Mouse (Mus musculus) liver, embryonic 16.5 days (tissue): ENCODE data around the gene Map3k4. TPM values are rescaled to one million over a fixed set of nuclear protein-coding genes. Genes with fewer than 3 reads are reported as not detected.
"Not testable (repeated sequence)": the region's sequence is repeated elsewhere in the genome, so short reads cannot be mapped to it uniquely, and the experiment has no call there.

Source experiments
- ATAC-seq: fragments of 200-750 bp; cut with Nextera tagmentation; 2 replicates; pipeline ENCODE4 v1.8.0; 2017; ENCODE audit warnings: low read depth, mild to moderate bottlenecking, moderate number of reproducible peaks, moderate library complexity
- H3K27ac ChIP-seq: fragments of 300-500 bp; sonication (generic); 2 replicates; pipeline ENCODE4 v1.5.1; 2014; ENCODE audit warnings: mild to moderate bottlenecking, low read length
- H3K27me3 ChIP-seq: fragments of 300-500 bp; sonication (generic); 2 replicates; pipeline ENCODE4 v1.6.1; 2014; ENCODE audit warnings: low read depth, low read length, mixed read lengths; ENCODE audit not compliant: control insufficient read depth, insufficient read depth
- H3K36me3 ChIP-seq: fragments of 300-500 bp; sonication (generic); 2 replicates; pipeline ENCODE4 v1.6.1; 2014; ENCODE audit warnings: mild to moderate bottlenecking; ENCODE audit not compliant: control insufficient read depth, insufficient read depth
- H3K4me1 ChIP-seq: fragments of 300-500 bp; sonication (generic); 2 replicates; pipeline ENCODE4 v1.6.1; 2014; ENCODE audit warnings: low read depth, low read length, mixed read lengths; ENCODE audit not compliant: control insufficient read depth
- H3K4me2 ChIP-seq: fragments of 300-500 bp; sonication (generic); 2 replicates; pipeline ENCODE4 v1.6.1; 2014; ENCODE audit warnings: low read depth, low read length, mixed read lengths
- H3K4me3 ChIP-seq: fragments of 300-500 bp; sonication (generic); 2 replicates; pipeline ENCODE4 v1.5.1; 2014; ENCODE audit warnings: low read depth, mild to moderate bottlenecking, low read length
- H3K9ac ChIP-seq: fragments of 300-500 bp; sonication (generic); 2 replicates; pipeline ENCODE4 v1.6.1; 2014; ENCODE audit warnings: low read depth, low read length
- H3K9me3 ChIP-seq: fragments of 300-500 bp; sonication (generic); replicated peaks from 2 replicates; pipeline ENCODE4 v1.6.1; 2016; ENCODE audit warnings: low read length; ENCODE audit not compliant: control insufficient read depth
- WGBS: fragments of 180-500 bp; shearing (Covaris S2); extraction: QIAGEN DNeasy Blood & Tissue Kit; methylation state at CpG from one replicate; pipeline ENCODE4 v1.1.7; 2014; ENCODE audit not compliant: insufficient replicate concordance; 5-methylcytosine and 5-hydroxymethylcytosine counted together
- polyA plus RNA-seq: library from polyadenylated mRNA; unstranded; fragments of >200 nt; fragmentation: Nextera tagmentation; extraction: Ambion mirVana; gene quantifications from 2 replicates; pipeline ENCODE4 v1.2.1, GENCODE M21; 2015

Map3k4 gene
- polyA plus RNA-seq, 1 experiment from 2014 or later = 9.5 TPM

GRCm38 (mm10) chr17:12297292-12297691, 21.3 kb downstream of the Map3k4 start:
- H3K4me3 ChIP-seq = no peak overlapping the region
- 51% methylated on average over 7 of the region's 7 CpGs for WGBS
- no peaks in the 10 kb centered on the region for H3K27me3 ChIP-seq
- H3K4me2 ChIP-seq = no peak overlapping the region
- ATAC-seq = peak; percentile 69
- H3K4me1 ChIP-seq = peaks cover 10% of the 10 kb centered on the region
- H3K27ac ChIP-seq = no peak overlapping the region
- H3K36me3 ChIP-seq = no peaks in the 10 kb centered on the region
- H3K9ac ChIP-seq = no peak overlapping the region
- no peaks in the 10 kb centered on the region for H3K9me3 ChIP-seq

GRCm38 (mm10) chr17:12295926-12296325, 22.7 kb downstream of the Map3k4 start:
- peaks cover 10% of the 10 kb centered on the region for H3K4me1 ChIP-seq
- not testable (repeated sequence) for H3K27ac ChIP-seq, H3K9me3 ChIP-seq, H3K4me3 ChIP-seq, H3K36me3 ChIP-seq, H3K4me2 ChIP-seq, ATAC-seq, H3K27me3 ChIP-seq, H3K9ac ChIP-seq
- 69% methylated on average over 5 of the region's 5 CpGs for WGBS

GRCm38 (mm10) chr17:12294424-12294823, 24.2 kb downstream of the Map3k4 start:
- Histone ChIP-seq H3K4me2 (no peak overlapping the region), H3K9ac (no peak overlapping the region), H3K27ac (no peak overlapping the region), H3K27me3 (no peaks in the 10 kb centered on the region), H3K4me1 (peaks cover 10% of the 10 kb centered on the region), H3K36me3 (no peaks in the 10 kb centered on the region), H3K9me3 (no peaks in the 10 kb centered on the region), H3K4me3 (no peak overlapping the region)
- no peak for ATAC-seq
- WGBS = 75% methylated on average over 7 of the region's 7 CpGs

GRCm38 (mm10) chr17:12293571-12293970, 25.0 kb downstream of the Map3k4 start:
- H3K9ac ChIP-seq = no peak overlapping the region
- H3K36me3 ChIP-seq = no peaks in the 10 kb centered on the region
- no peaks in the 10 kb centered on the region for H3K9me3 ChIP-seq
- H3K4me3 ChIP-seq = no peak overlapping the region
- H3K4me2 ChIP-seq = no peak overlapping the region
- no peak for ATAC-seq
- no peak overlapping the region for H3K27ac ChIP-seq
- peaks cover 10% of the 10 kb centered on the region for H3K4me1 ChIP-seq
- no peaks in the 10 kb centered on the region for H3K27me3 ChIP-seq
- 76% methylated on average over 6 of the region's 6 CpGs for WGBS

DNA sequence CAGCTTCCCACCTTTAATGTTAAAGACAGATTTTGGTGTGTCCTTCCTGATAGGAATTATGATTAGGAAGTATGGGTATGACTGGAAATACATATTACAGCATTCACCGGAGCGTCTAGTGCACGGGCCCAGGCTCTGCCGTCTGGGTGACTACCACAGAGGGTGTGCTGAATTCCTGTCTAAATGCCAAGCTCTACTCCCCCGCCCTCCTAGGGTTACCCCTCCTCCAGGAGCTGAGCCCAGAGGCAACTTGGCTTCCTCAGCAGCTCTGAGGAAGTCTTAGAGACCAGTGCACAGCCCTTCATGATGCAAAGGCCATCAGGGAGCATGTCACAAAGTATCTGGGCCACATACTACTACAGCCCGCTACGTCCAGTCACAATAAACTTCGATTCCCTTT, 25.7 kb downstream of the Map3k4 start:
- Histone ChIP-seq H3K4me1 (peaks cover 7% of the 10 kb centered on the region), H3K9me3 (no peaks in the 10 kb centered on the region), H3K27ac (no peak overlapping the region), H3K27me3 (no peaks in the 10 kb centered on the region), H3K9ac (no peak overlapping the region), H3K36me3 (no peaks in the 10 kb centered on the region), H3K4me3 (no peak overlapping the region), H3K4me2 (no peak overlapping the region)
- 76% methylated on average over 8 of the region's 8 CpGs for WGBS
- ATAC-seq = no peak

- no peak overlapping the region for H3K4me3 ChIP-seq
- WGBS = 75% methylated on average over 1 of the region's 1 CpGs
Measured at GRCm38 (mm10) chr17:12292356-12292755, 26.2 kb downstream of the Map3k4 start.

GRCm38 (mm10) chr17:12291151-12291550, 27.4 kb downstream of the Map3k4 start:
- WGBS = 88% methylated on average over 7 of the region's 7 CpGs
- ATAC-seq = no peak
- no peaks in the 10 kb centered on the region for H3K9me3 ChIP-seq
- H3K27ac ChIP-seq = no peak overlapping the region
- H3K4me3 ChIP-seq = no peak overlapping the region
- no peak overlapping the region for H3K9ac ChIP-seq
- H3K4me2 ChIP-seq = no peak overlapping the region
- H3K27me3 ChIP-seq = no peaks in the 10 kb centered on the region
- no peaks in the 10 kb centered on the region for H3K36me3 ChIP-seq
- no peaks in the 10 kb centered on the region for H3K4me1 ChIP-seq

More at GRCm38 (mm10) chr17:12292356-12292755, 26.2 kb downstream of the Map3k4 start:
- H3K9me3 ChIP-seq = no peaks in the 10 kb centered on the region
- H3K36me3 ChIP-seq = no peaks in the 10 kb centered on the region
- H3K27ac ChIP-seq = no peak overlapping the region
- H3K27me3 ChIP-seq = no peaks in the 10 kb centered on the region
- no peak for ATAC-seq
- H3K4me2 ChIP-seq = no peak overlapping the region
- no peak overlapping the region for H3K9ac ChIP-seq
- peaks cover 4% of the 10 kb centered on the region; the same call in 1 of the 2 replicates for H3K4me1 ChIP-seq

- H3K4me3 ChIP-seq = no peak overlapping the region
- 63% methylated on average over 10 of the region's 10 CpGs for WGBS
- no peak overlapping the region for H3K9ac ChIP-seq
- H3K9me3 ChIP-seq = no peaks in the 10 kb centered on the region
- H3K4me1 ChIP-seq = no peaks in the 10 kb centered on the region
- no peak overlapping the region for H3K4me2 ChIP-seq
- ATAC-seq = no peak
- H3K27me3 ChIP-seq = no peaks in the 10 kb centered on the region
- H3K27ac ChIP-seq = no peak overlapping the region
- H3K36me3 ChIP-seq = no peaks in the 10 kb centered on the region
Measured at GRCm38 (mm10) chr17:12290735-12291134, 27.9 kb downstream of the Map3k4 start.

GRCm38 (mm10) chr17:12289836-12290235, 28.8 kb downstream of the Map3k4 start:
- not testable (repeated sequence) for H3K9me3 ChIP-seq, H3K4me3 ChIP-seq, H3K27me3 ChIP-seq, H3K4me2 ChIP-seq, H3K9ac ChIP-seq, H3K27ac ChIP-seq, ATAC-seq, H3K36me3 ChIP-seq, H3K4me1 ChIP-seq
- 66% methylated on average over 1 of the region's 1 CpGs for WGBS
